Mouse (Mus musculus): ENCODE measurements at regions not wholly inside any gene's neighbourhood (a gene's known extent, or its start where the extent isn't known, plus 50 kb on each side); places are given as distances from the start of the nearest gene placed in this dataset.

DNA sequence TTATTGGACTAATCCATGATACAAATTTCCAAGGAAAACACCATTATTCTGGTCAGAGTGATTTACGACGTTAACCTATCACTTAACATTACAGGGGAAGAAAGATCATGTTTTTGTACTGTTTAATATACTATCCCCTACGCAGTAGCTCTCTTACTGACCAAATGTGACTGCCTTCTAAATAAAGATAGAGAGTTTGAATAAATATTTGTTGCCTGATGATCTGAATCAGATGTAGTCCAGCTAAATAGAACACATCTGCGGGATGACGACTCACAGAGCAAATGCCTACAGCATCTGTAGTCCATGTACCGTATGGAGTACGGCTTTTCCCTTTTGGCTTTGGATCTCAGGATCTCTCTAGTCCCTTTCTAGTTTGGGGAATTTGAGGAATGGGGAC, 171.9 kb upstream of the Tenm3 start:
- no peak for TF ChIP-seq CTCF (IDR thresholded peaks at IDR 0.05; ENCODE audit: borderline replicate concordance, extremely low read depth, insufficient read depth, insufficient read length)
- TF ChIP-seq POLR2A (IDR thresholded peaks at IDR 0.05; ENCODE audit: borderline replicate concordance, extremely low read depth, insufficient read depth, insufficient read length, poor library complexity, severe bottlenecking), result no peak
- DNase-seq (ENCODE audit: low read depth), result no peak

DNA sequence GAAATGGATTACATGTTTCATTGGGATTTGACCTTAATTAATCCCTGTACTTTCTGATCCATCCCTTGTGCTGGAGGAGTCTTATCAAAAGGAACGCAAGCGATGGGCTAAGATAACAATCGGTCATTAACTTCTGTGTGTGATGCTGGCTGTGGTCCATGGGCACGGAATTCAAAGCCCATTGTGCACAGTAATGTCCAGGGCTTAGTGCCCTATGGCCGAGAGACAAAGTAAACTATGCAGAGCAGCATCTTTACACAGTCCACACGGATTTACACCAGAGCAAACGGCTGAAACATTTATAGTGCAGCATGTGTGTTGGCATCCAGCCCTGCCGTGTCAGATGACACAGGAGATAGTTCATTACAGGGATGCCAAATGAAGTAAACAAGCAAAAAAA, 171.4 kb upstream of the Tenm3 start:
- peak; percentile 43 for DNase-seq (ENCODE audit: low read depth)
- TF ChIP-seq POLR2A (IDR thresholded peaks at IDR 0.05; ENCODE audit: borderline replicate concordance, extremely low read depth, insufficient read depth, insufficient read length, poor library complexity, severe bottlenecking), result no peak
- TF ChIP-seq CTCF (IDR thresholded peaks at IDR 0.05; ENCODE audit: borderline replicate concordance, extremely low read depth, insufficient read depth, insufficient read length), result no peak

DNA sequence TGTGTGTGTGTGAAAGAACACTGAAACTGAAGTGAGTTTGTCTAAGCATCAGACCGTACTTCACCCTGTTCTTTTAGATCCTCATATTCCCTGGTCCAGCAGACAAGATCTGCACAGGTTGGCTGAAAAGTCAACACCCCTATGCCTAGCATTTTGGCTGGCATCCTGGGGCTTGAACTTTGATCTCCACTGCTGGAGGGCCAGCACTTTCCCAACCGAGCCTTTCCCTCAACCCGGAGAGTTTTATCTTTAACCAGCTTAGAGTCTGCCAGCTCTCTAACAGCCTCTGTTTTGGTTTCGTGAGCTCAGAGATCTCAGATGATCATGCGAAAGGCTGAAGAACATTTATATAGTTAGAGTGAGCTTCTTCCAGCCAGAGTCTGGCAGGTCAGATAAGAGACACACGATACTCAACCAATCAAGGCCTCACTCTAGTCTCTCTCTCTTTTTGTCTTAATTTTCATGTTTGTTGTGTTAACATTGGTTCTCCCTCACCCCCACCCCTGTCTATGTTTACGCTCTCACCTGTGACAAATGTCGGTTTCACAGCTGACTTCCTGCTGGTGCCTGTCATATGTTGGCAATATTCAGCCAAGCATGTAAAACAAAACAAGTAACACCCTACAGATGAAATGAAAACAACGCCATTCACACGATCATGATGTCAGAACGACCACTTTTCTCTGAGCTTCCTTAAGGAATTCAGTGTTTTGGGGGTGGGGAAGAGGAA, 162.7 kb upstream of the Tenm3 start:
- no peak for TF ChIP-seq POLR2A (IDR thresholded peaks at IDR 0.05; ENCODE audit: borderline replicate concordance, extremely low read depth, insufficient read depth, insufficient read length, poor library complexity, severe bottlenecking)
- TF ChIP-seq CTCF (IDR thresholded peaks at IDR 0.05; ENCODE audit: borderline replicate concordance, extremely low read depth, insufficient read depth, insufficient read length), result no peak
- peak; percentile 51 for DNase-seq (ENCODE audit: low read depth)

DNA sequence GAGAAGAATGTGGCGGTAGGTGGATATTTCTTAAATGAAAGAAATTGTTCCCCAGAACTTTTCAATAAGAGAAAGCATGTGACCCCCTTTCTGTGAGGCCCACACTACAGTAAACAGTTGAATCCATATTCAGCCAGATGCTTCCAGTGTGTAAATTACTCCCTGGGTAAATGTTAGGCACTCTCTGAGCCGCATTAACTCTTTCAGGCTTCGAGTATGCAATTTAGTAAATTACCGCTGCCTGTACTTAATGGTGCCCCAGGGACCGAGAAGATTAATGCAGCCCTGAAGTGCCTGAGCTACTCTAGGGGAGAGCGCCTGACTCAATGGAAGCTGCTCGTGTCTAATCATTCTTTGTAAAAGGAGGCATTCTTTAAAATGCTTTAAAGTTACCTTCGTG, 137.9 kb upstream of the Tenm3 start:
- TF ChIP-seq CTCF (IDR thresholded peaks at IDR 0.05; ENCODE audit: borderline replicate concordance, extremely low read depth, insufficient read depth, insufficient read length), result no peak
- no peak for TF ChIP-seq POLR2A (IDR thresholded peaks at IDR 0.05; ENCODE audit: borderline replicate concordance, extremely low read depth, insufficient read depth, insufficient read length, poor library complexity, severe bottlenecking)
- DNase-seq (ENCODE audit: low read depth), result peak; percentile 86

DNA sequence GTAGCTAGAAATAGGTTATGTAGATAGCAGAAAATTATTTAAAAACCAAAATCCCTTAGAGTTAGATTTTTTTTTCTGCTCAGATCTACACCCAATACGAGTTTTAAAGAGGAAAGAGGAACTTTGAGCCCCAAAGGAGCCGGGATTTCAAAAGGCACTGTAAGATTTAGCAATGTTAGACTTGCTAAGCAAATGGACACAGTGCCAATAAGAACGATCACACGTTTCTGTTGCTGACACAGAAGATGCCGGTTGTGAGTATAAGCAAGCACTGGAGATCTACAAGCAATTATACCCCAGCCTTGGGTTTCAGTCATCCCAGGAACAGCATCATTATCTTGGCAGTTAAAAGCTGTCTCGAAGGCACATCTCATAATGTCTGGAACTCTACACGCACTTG, 137.0 kb upstream of the Tenm3 start:
- TF ChIP-seq CTCF (IDR thresholded peaks at IDR 0.05; ENCODE audit: borderline replicate concordance, extremely low read depth, insufficient read depth, insufficient read length) (no peak), POLR2A (IDR thresholded peaks at IDR 0.05; ENCODE audit: borderline replicate concordance, extremely low read depth, insufficient read depth, insufficient read length, poor library complexity, severe bottlenecking) (no peak)
- DNase-seq (ENCODE audit: low read depth), result peak; percentile 38

DNA sequence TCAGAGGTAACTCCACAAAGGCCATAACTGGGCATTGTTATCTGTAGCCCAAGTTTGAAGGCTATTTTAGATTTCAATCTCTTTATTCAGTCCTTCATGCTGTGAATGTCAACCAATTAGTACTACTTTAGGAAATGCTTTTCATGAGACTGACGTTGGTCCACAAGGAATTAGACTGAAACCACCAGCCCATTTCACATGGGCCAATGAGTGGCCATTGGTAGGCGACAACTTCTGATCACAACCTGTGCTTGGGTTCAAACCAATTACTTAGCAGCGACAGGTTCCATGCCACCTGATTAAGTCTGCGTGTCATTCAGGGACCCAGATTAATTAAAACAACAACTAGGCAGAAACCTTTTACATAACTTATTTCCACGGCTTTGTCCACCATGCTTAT, 126.9 kb upstream of the Tenm3 start:
- DNase-seq (ENCODE audit: low read depth), result peak; percentile 47
- TF ChIP-seq POLR2A (IDR thresholded peaks at IDR 0.05; ENCODE audit: borderline replicate concordance, extremely low read depth, insufficient read depth, insufficient read length, poor library complexity, severe bottlenecking) (no peak), CTCF (IDR thresholded peaks at IDR 0.05; ENCODE audit: borderline replicate concordance, extremely low read depth, insufficient read depth, insufficient read length) (no peak)

DNA sequence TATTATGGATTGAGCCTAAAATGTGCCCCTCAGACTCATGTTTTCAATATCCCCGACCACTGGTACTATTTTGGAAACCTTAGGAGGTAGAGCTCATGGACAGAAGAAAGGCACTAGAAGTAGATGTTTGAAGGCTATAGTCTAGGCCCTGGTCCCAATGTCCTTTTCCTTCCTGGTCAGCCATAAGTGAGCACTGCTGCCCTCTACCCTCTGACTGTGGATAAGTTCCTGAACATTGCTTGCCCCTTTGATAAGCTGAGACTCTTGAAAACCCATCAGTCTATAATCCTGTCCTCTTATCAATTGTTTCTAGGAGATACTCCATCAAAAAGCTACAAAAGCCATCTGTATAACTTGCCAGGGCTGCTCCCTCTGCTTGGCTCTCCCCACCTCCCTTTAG, 121.2 kb upstream of the Tenm3 start:
- no peak for TF ChIP-seq CTCF (IDR thresholded peaks at IDR 0.05; ENCODE audit: borderline replicate concordance, extremely low read depth, insufficient read depth, insufficient read length)
- no peak for TF ChIP-seq POLR2A (IDR thresholded peaks at IDR 0.05; ENCODE audit: borderline replicate concordance, extremely low read depth, insufficient read depth, insufficient read length, poor library complexity, severe bottlenecking)
- DNase-seq (ENCODE audit: low read depth), result no peak

DNA sequence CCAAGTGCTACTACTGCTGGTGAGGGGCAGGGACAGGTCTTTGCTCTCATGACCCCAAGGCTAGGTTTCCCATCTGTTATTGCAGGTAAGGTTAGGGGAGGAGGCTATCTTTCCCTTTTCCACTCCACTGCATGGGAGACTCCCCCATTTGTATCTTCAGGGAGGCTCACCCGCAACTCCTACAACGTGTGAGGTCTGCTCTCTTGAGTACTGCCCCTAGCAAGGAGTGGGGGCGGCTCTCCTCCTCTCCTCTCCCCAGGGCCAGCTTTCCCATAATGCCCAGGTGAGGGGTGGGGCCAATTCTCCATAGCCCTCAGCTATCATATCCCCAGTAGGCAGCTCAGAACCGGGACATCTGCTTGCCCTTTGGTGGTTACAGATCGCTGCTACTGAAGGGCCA, 113.9 kb upstream of the Tenm3 start:
- DNase-seq (ENCODE audit: low read depth), result no peak
- TF ChIP-seq POLR2A (IDR thresholded peaks at IDR 0.05; ENCODE audit: borderline replicate concordance, extremely low read depth, insufficient read depth, insufficient read length, poor library complexity, severe bottlenecking) (no peak), CTCF (IDR thresholded peaks at IDR 0.05; ENCODE audit: borderline replicate concordance, extremely low read depth, insufficient read depth, insufficient read length) (no peak)

DNA sequence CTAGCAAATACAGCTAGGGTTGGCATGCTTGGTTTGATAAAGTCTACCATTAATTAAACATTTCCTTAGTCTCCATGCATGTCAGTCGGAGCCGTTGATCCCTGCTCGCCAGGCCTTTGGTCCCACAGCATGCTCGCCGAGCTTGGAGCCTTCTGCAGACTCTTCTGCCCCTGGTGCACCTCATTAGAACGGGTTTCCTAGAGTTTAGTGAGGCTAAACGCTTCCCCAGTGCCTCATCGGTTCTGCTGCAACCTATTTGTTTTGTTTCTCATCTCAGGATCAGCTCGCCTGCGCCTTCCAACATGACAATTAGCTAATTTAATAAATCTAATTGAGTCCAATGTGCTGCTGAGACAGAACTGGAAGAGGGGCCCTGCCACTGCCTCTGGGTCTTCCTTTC, 107.7 kb upstream of the Tenm3 start:
- DNase-seq (ENCODE audit: low read depth), result no peak
- no peak for TF ChIP-seq CTCF (IDR thresholded peaks at IDR 0.05; ENCODE audit: borderline replicate concordance, extremely low read depth, insufficient read depth, insufficient read length)
- TF ChIP-seq POLR2A (IDR thresholded peaks at IDR 0.05; ENCODE audit: borderline replicate concordance, extremely low read depth, insufficient read depth, insufficient read length, poor library complexity, severe bottlenecking), result no peak

DNA sequence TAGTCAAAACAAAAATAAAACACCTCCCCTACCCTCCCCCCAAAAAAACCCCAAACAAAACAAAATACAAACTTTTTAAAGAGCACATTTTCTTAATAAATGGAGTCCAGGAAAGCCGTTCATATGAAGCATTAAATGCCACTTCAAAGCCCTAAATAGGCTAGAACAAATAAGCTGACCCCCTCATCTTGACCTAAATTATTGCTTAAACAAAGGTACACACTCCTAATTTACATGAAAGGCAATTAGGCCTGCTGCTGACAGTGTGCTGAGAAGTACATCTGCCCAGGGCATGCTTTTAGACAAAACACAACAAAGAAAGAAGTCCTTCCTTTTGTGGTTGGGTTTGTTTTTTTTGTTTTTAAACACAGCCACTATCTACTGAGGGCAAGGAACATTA, 100.4 kb upstream of the Tenm3 start:
- no peak for TF ChIP-seq POLR2A (IDR thresholded peaks at IDR 0.05; ENCODE audit: borderline replicate concordance, extremely low read depth, insufficient read depth, insufficient read length, poor library complexity, severe bottlenecking)
- TF ChIP-seq CTCF (IDR thresholded peaks at IDR 0.05; ENCODE audit: borderline replicate concordance, extremely low read depth, insufficient read depth, insufficient read length), result no peak
- DNase-seq (ENCODE audit: low read depth), result peak; percentile 44

DNA sequence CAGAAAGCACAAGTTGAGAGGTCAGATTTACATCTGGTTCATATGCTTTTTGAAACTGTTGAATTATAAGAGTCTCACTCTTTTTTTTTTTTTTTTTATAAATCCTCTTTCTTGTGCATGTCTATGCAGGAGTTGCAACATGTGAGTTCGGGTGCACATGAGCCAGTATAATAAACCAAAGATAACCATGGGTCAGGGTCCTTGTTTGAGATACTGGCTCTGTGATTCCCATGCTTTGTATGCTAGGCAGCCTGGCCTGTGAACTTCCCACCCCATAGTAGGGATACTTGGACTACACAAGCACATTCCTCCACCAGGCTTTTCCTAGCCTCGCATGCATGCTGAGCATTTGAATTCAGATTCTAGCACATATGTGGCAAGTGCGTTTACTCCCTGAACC, 93.4 kb upstream of the Tenm3 start:
- no peak for TF ChIP-seq POLR2A (IDR thresholded peaks at IDR 0.05; ENCODE audit: borderline replicate concordance, extremely low read depth, insufficient read depth, insufficient read length, poor library complexity, severe bottlenecking)
- TF ChIP-seq CTCF (IDR thresholded peaks at IDR 0.05; ENCODE audit: borderline replicate concordance, extremely low read depth, insufficient read depth, insufficient read length), result no peak
- DNase-seq (ENCODE audit: low read depth), result no peak

DNA sequence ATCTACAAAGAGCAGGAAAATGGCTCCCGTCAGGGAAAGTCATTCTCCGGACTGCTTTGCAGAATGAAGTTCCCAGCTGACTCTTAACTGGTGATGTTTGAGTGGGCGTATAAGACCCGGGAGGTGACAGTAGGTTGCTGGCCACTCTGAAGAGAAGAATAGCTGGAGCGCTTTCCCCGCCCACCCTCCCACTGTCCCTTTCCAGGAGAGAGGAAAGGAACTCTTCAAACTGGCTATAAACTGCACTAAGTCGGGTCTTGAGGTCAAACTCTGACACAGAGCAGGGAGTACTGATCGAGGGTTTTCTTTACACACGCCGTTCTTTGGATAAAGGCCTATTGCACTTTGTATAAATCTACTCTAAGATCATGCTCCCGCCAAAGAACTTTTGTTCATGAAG, 83.4 kb upstream of the Tenm3 start:
- DNase-seq (ENCODE audit: low read depth), result no peak
- TF ChIP-seq POLR2A (IDR thresholded peaks at IDR 0.05; ENCODE audit: borderline replicate concordance, extremely low read depth, insufficient read depth, insufficient read length, poor library complexity, severe bottlenecking) (no peak), CTCF (IDR thresholded peaks at IDR 0.05; ENCODE audit: borderline replicate concordance, extremely low read depth, insufficient read depth, insufficient read length) (no peak)
